ENCODE assay signal across 13 mouse cellular contexts in the genomic region with DNA sequence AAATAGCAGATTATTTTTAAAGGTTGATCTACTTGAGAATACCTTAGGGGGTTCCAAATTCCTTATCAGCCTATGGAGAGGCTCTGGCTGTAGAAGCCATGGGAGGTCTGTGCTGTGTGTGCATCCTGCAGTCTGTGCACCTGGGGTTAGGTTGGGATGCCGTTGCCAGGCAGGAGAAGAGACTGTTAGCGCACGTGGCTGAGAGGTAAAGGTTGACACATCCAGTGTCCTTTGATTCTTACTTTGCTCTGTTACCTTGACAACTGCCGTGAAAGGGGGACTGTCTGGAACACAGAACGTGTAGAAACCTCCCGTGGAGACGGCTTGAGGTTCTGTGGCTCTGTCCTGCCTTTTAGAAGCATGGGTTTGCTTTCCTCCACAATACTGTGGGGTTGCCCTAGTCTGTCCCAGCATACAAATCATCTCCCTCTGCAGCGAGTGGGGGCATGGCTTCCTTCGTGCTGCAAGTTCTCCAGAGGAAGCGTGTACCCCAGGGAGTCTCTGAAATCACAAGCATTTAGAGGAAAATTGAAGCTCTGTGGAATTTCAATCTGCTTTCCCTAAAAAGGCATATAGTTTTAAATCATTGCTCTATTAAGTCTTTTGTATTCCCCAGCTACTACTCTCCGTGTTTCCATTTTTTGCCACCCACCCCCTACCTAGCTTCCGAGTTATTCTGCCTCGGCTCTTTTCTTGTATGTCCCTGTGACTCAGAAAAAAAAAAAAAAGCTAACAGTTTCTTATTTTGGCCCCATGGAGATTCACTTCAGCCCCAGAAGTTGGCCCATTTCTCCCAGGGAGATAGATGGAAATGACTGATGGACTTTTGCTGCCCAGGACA.
DNase-seq lines count a peak whose midpoint lies in the region; ATAC-seq and TF ChIP-seq lines count a peak whose summit lies in the region.
"Had no signal": no experiment of that assay in that cellular context is flagged by ENCODE, and none has a peak within 500 bp of the region (broad histone marks: within the 10 kb centered on the region; RNA-seq: fewer than 3 reads in every experiment).

No protein-coding gene starts in this region.

- no peaks in the 10 kb centered on the region for H3K9me3 ChIP-seq in hindbrain, embryonic 15.5 days
- H3K9me3 ChIP-seq in midbrain, postnatal 0 days (ENCODE audit: low read length) = no peaks in the 10 kb centered on the region

- H3K27ac ChIP-seq in cortical plate, adult 2 months (ENCODE audit: insufficient read depth, low read length) = no peak overlapping the region
- H3K27ac ChIP-seq in hindbrain, embryonic 15.5 days (replicated peaks) = peak overlapping the region; percentile 8; the same call in 1 of the 2 replicates
- H3K27ac ChIP-seq in midbrain, postnatal 0 days (ENCODE audit: low read depth, low read length) = 0 out of 2 replicates have a peak overlapping the region, but pooled peaks have one; percentile 7
- H3K27ac ChIP-seq: liver, embryonic 14.5 days; stomach, postnatal 0 days had no signal

- 32% methylated on average over 13 of the region's 13 CpGs for WGBS in hindbrain, embryonic 15.5 days
- WGBS in midbrain, postnatal 0 days = 21% methylated on average over 13 of the region's 13 CpGs

- no peak overlapping the region for H3K9ac ChIP-seq in hindbrain, embryonic 15.5 days
- 0 out of 2 replicates have a peak overlapping the region, but pooled peaks have one; percentile 13 for H3K9ac ChIP-seq in midbrain, postnatal 0 days (replicated peaks; ENCODE audit: low read length, poor library complexity, severe bottlenecking)
- H3K9ac ChIP-seq: liver, embryonic 14.5 days had no signal

- H3K27me3 ChIP-seq in hindbrain, embryonic 15.5 days = no peaks in the 10 kb centered on the region
- H3K27me3 ChIP-seq in midbrain, postnatal 0 days (ENCODE audit: insufficient read depth, low read length) = no peaks in the 10 kb centered on the region

- intact Hi-C loops in gastrocnemius, postnatal 14 days (cut with DNase I; ENCODE audit: low total_unique reads) = no loop called here

- peaks cover 4% of the 10 kb centered on the region for H3K4me1 ChIP-seq in cortical plate, adult 2 months (ENCODE audit: control insufficient read depth, insufficient read depth, low read length)
- H3K4me1 ChIP-seq in hindbrain, embryonic 15.5 days (replicated peaks) = peaks cover 12% of the 10 kb centered on the region; the same call in 1 of the 2 replicates
- 0 out of 2 replicates have a peak, but pooled peaks cover 3% of the 10 kb centered on the region for H3K4me1 ChIP-seq in midbrain, postnatal 0 days (ENCODE audit: insufficient read depth, low read length)

- no peak for TF ChIP-seq CTCF in cortical plate, adult 2 months (IDR thresholded peaks at IDR 0.05; ENCODE audit: extremely low read depth, insufficient read depth, low read length)
- TF ChIP-seq CTCF in midbrain, postnatal 0 days (IDR thresholded peaks at IDR 0.05) = no peak

- H3K4me2 ChIP-seq in hindbrain, embryonic 15.5 days = peak overlapping the region; percentile 40
- H3K4me2 ChIP-seq in midbrain, postnatal 0 days (ENCODE audit: low read depth, low read length, poor library complexity, severe bottlenecking) = peak overlapping the region; percentile 31

- peak; percentile 72; the same call in 1 of the 2 replicates for ATAC-seq in hindbrain, embryonic 15.5 days (ENCODE audit: low FRiP score, low read depth)
- peak; percentile 74 for ATAC-seq in midbrain, postnatal 0 days (ENCODE audit: low FRiP score)
- ATAC-seq in erythroid progenitor cell, adult 5-6 weeks (replicated peaks; ENCODE audit: low FRiP score, poor library complexity, severe bottlenecking) = no peak
- ATAC-seq: CD4-positive, CD25-positive, alpha-beta regulatory T cell, adult 4 months had no signal

- H3K4me3 ChIP-seq in cortical plate, adult 2 months (ENCODE audit: insufficient read depth, low read length) = 0 out of 2 replicates have a peak overlapping the region, but pooled peaks have one; percentile 1
- no peak overlapping the region for H3K4me3 ChIP-seq in hindbrain, embryonic 15.5 days
- no peak overlapping the region for H3K4me3 ChIP-seq in midbrain, postnatal 0 days (ENCODE audit: low read depth, low read length)

- no peaks in the 10 kb centered on the region for H3K36me3 ChIP-seq in hindbrain, embryonic 15.5 days
- H3K36me3 ChIP-seq in midbrain, postnatal 0 days (ENCODE audit: insufficient read depth, low read length) = no peaks in the 10 kb centered on the region

- DNase-seq in kidney, postnatal 10 days = peak; percentile 15
- DNase-seq in kidney, adult 18-20 months = no peak
- DNase-seq in midbrain, postnatal 0 days (ENCODE audit: low spot score) = peak; percentile 46
- no peak for DNase-seq in gastrocnemius, postnatal 14 days
- no peak for DNase-seq in urinary bladder, postnatal 4 days (ENCODE audit: low spot score in 2 of 2)
- DNase-seq: cerebellum, postnatal 36 days; kidney, adult 8-10 months had no signal

- no peak for TF ChIP-seq POLR2A in cortical plate, adult 2 months (IDR thresholded peaks at IDR 0.05; ENCODE audit: extremely low read depth, insufficient read depth, low read length)

Comparison
In these comparisons a context has a peak if more than half of its experiments do, and no peak if none do; other contexts are left out.
1. DNase-seq: peak in kidney, postnatal 10 days (single experiment) and midbrain, postnatal 0 days (single experiment); none in kidney, adult 18-20 months (single experiment), gastrocnemius, postnatal 14 days (single experiment) and urinary bladder, postnatal 4 days (0 of 2).